Mouse (Mus musculus): Measurements from ENCODE around the gene Cyp2s1. TPM values are rescaled to one million over a fixed set of nuclear protein-coding genes. Genes with fewer than 3 reads are reported as not detected.

Gene Cyp2s1
- polyA plus RNA-seq, 1 experiment from 2014 or later = 2.6 TPM

GRCm38 (mm10) chr7:25781321-25781936 is 35.3 kb downstream of the Cyp2s1 start:
- Histone ChIP-seq H3K27ac (ENCODE audit: low read depth, low read length) (peak overlapping the region; percentile 30), H3K4me1 (replicated peaks; ENCODE audit: control insufficient read depth, insufficient read depth, low read length) (peaks cover 29% of the 10 kb centered on the region)
- ATAC-seq (replicated peaks; ENCODE audit: low FRiP score) = peak; percentile 15; the same call in 1 of the 2 replicates

GRCm38 (mm10) chr7:25780753-25781152 is 36.0 kb downstream of the Cyp2s1 start:
- H3K36me3 ChIP-seq (ENCODE audit: control insufficient read depth, insufficient read depth, low read length) = no peaks in the 10 kb centered on the region; the same call in 1 of the 2 replicates
- ATAC-seq (replicated peaks; ENCODE audit: low FRiP score) (0 out of 2 replicates have a peak, but pooled peaks have one; percentile 25), DNase-seq (ENCODE audit: low spot score) (no peak)
- no peak overlapping the region for H3K4me2 ChIP-seq
- WGBS = 50% methylated on average over 4 of the region's 4 CpGs
- no peak overlapping the region for H3K27ac ChIP-seq (ENCODE audit: low read depth, low read length)
- H3K4me1 ChIP-seq (replicated peaks; ENCODE audit: control insufficient read depth, insufficient read depth, low read length) = peaks cover 29% of the 10 kb centered on the region
- no peaks in the 10 kb centered on the region for H3K9me3 ChIP-seq (ENCODE audit: control insufficient read depth, low read length)
- no peak overlapping the region for H3K4me3 ChIP-seq (ENCODE audit: low read depth, low read length)
- no peaks in the 10 kb centered on the region for H3K27me3 ChIP-seq (replicated peaks; ENCODE audit: control insufficient read depth, insufficient read depth, low read length)
- no peak overlapping the region for H3K9ac ChIP-seq (ENCODE audit: low read depth, low read length)

More at GRCm38 (mm10) chr7:25781321-25781936, 35.3 kb downstream of the Cyp2s1 start:
- Histone ChIP-seq H3K4me2 (peak overlapping the region; percentile 67), H3K27me3 (replicated peaks; ENCODE audit: control insufficient read depth, insufficient read depth, low read length) (no peaks in the 10 kb centered on the region), H3K36me3 (ENCODE audit: control insufficient read depth, insufficient read depth, low read length) (no peaks in the 10 kb centered on the region; the same call in 1 of the 2 replicates), H3K4me3 (ENCODE audit: low read depth, low read length) (peak overlapping the region; percentile 25), H3K9ac (ENCODE audit: low read depth, low read length) (peak overlapping the region; percentile 15), H3K9me3 (ENCODE audit: control insufficient read depth, low read length) (no peaks in the 10 kb centered on the region)
- peak; percentile 52 for DNase-seq (ENCODE audit: low spot score)
- WGBS = 9% methylated on average over 29 of the region's 33 CpGs

GRCm38 (mm10) chr7:25780021-25780420 is 36.7 kb downstream of the Cyp2s1 start:
- WGBS = 84% methylated on average over 5 of the region's 5 CpGs
- H3K9me3 ChIP-seq (ENCODE audit: control insufficient read depth, low read length) = no peaks in the 10 kb centered on the region
- no peak overlapping the region for H3K9ac ChIP-seq (ENCODE audit: low read depth, low read length)
- no peak overlapping the region for H3K4me2 ChIP-seq
- no peak overlapping the region for H3K27ac ChIP-seq (ENCODE audit: low read depth, low read length)
- no peaks in the 10 kb centered on the region for H3K27me3 ChIP-seq (replicated peaks; ENCODE audit: control insufficient read depth, insufficient read depth, low read length)
- no peak overlapping the region for H3K4me3 ChIP-seq (ENCODE audit: low read depth, low read length)
- no peaks in the 10 kb centered on the region; the same call in 1 of the 2 replicates for H3K36me3 ChIP-seq (ENCODE audit: control insufficient read depth, insufficient read depth, low read length)
- ATAC-seq (replicated peaks; ENCODE audit: low FRiP score) (no peak), DNase-seq (ENCODE audit: low spot score) (no peak)
- peaks cover 29% of the 10 kb centered on the region for H3K4me1 ChIP-seq (replicated peaks; ENCODE audit: control insufficient read depth, insufficient read depth, low read length)

- Histone ChIP-seq H3K4me2 (no peak overlapping the region), H3K27ac (ENCODE audit: low read depth, low read length) (no peak overlapping the region), H3K4me1 (replicated peaks; ENCODE audit: control insufficient read depth, insufficient read depth, low read length) (no peaks in the 10 kb centered on the region; the same call in 1 of the 2 replicates), H3K9me3 (ENCODE audit: control insufficient read depth, low read length) (no peaks in the 10 kb centered on the region), H3K4me3 (ENCODE audit: low read depth, low read length) (no peak overlapping the region), H3K36me3 (ENCODE audit: control insufficient read depth, insufficient read depth, low read length) (peaks cover 9% of the 10 kb centered on the region; the same call in 1 of the 2 replicates), H3K27me3 (replicated peaks; ENCODE audit: control insufficient read depth, insufficient read depth, low read length) (no peaks in the 10 kb centered on the region), H3K9ac (ENCODE audit: low read depth, low read length) (no peak overlapping the region)
- ATAC-seq (replicated peaks; ENCODE audit: low FRiP score) (no peak), DNase-seq (ENCODE audit: low spot score) (no peak)
- 81% methylated on average over 5 of the region's 5 CpGs for WGBS
Measured at GRCm38 (mm10) chr7:25768229-25768628, 48.5 kb downstream of the Cyp2s1 start.

GRCm38 (mm10) chr7:25766108-25766507 is 50.6 kb downstream of the Cyp2s1 start:
- Histone ChIP-seq H3K4me3 (ENCODE audit: low read depth, low read length) (no peak overlapping the region), H3K27ac (ENCODE audit: low read depth, low read length) (no peak overlapping the region), H3K4me2 (no peak overlapping the region), H3K9ac (ENCODE audit: low read depth, low read length) (no peak overlapping the region), H3K36me3 (ENCODE audit: control insufficient read depth, insufficient read depth, low read length) (peaks cover 9% of the 10 kb centered on the region; the same call in 1 of the 2 replicates), H3K4me1 (replicated peaks; ENCODE audit: control insufficient read depth, insufficient read depth, low read length) (no peaks in the 10 kb centered on the region; the same call in 1 of the 2 replicates), H3K9me3 (ENCODE audit: control insufficient read depth, low read length) (no peaks in the 10 kb centered on the region), H3K27me3 (replicated peaks; ENCODE audit: control insufficient read depth, insufficient read depth, low read length) (no peaks in the 10 kb centered on the region)
- DNase-seq (ENCODE audit: low spot score) (no peak), ATAC-seq (replicated peaks; ENCODE audit: low FRiP score) (no peak)
- WGBS = 75% methylated on average over 6 of the region's 6 CpGs

GRCm38 (mm10) chr7:25764221-25764620 is 52.5 kb downstream of the Cyp2s1 start:
- no peak overlapping the region for H3K27ac ChIP-seq (ENCODE audit: low read depth, low read length)
- H3K4me1 ChIP-seq (replicated peaks; ENCODE audit: control insufficient read depth, insufficient read depth, low read length) = no peaks in the 10 kb centered on the region; the same call in 1 of the 2 replicates
- ATAC-seq (replicated peaks; ENCODE audit: low FRiP score) = no peak
- H3K27me3 ChIP-seq (replicated peaks; ENCODE audit: control insufficient read depth, insufficient read depth, low read length) = no peaks in the 10 kb centered on the region
- 52% methylated on average over 5 of the region's 5 CpGs for WGBS
- H3K4me3 ChIP-seq (ENCODE audit: low read depth, low read length) = no peak overlapping the region
- no peak overlapping the region for H3K9ac ChIP-seq (ENCODE audit: low read depth, low read length)
- no peak overlapping the region for H3K4me2 ChIP-seq
- H3K9me3 ChIP-seq (ENCODE audit: control insufficient read depth, low read length) = no peaks in the 10 kb centered on the region
- peaks cover 9% of the 10 kb centered on the region; the same call in 1 of the 2 replicates for H3K36me3 ChIP-seq (ENCODE audit: control insufficient read depth, insufficient read depth, low read length)
- no peak for DNase-seq (ENCODE audit: low spot score)

GRCm38 (mm10) chr7:25763678-25764077 is 53.0 kb downstream of the Cyp2s1 start:
- Histone ChIP-seq H3K27me3 (replicated peaks; ENCODE audit: control insufficient read depth, insufficient read depth, low read length) (no peaks in the 10 kb centered on the region), H3K4me2 (no peak overlapping the region), H3K4me3 (ENCODE audit: low read depth, low read length) (no peak overlapping the region), H3K36me3 (ENCODE audit: control insufficient read depth, insufficient read depth, low read length) (peaks cover 9% of the 10 kb centered on the region; the same call in 1 of the 2 replicates), H3K27ac (ENCODE audit: low read depth, low read length) (no peak overlapping the region), H3K9me3 (ENCODE audit: control insufficient read depth, low read length) (no peaks in the 10 kb centered on the region), H3K4me1 (replicated peaks; ENCODE audit: control insufficient read depth, insufficient read depth, low read length) (no peaks in the 10 kb centered on the region; the same call in 1 of the 2 replicates), H3K9ac (ENCODE audit: low read depth, low read length) (no peak overlapping the region)
- WGBS = 69% methylated on average over 11 of the region's 11 CpGs
- DNase-seq (ENCODE audit: low spot score) (no peak), ATAC-seq (replicated peaks; ENCODE audit: low FRiP score) (no peak)

GRCm38 (mm10) chr7:25761354-25761753 is 55.4 kb downstream of the Cyp2s1 start:
- H3K27ac ChIP-seq (ENCODE audit: low read depth, low read length) = no peak overlapping the region
- H3K9me3 ChIP-seq (ENCODE audit: control insufficient read depth, low read length) = no peaks in the 10 kb centered on the region
- 88% methylated on average over 10 of the region's 10 CpGs for WGBS
- DNase-seq (ENCODE audit: low spot score) = no peak
- no peak overlapping the region for H3K9ac ChIP-seq (ENCODE audit: low read depth, low read length)
- no peak overlapping the region for H3K4me3 ChIP-seq (ENCODE audit: low read depth, low read length)
- no peaks in the 10 kb centered on the region for H3K27me3 ChIP-seq (replicated peaks; ENCODE audit: control insufficient read depth, insufficient read depth, low read length)
- H3K4me1 ChIP-seq (replicated peaks; ENCODE audit: control insufficient read depth, insufficient read depth, low read length) = no peaks in the 10 kb centered on the region; the same call in 1 of the 2 replicates
- no peak overlapping the region for H3K4me2 ChIP-seq
- H3K36me3 ChIP-seq (ENCODE audit: control insufficient read depth, insufficient read depth, low read length) = peaks cover 3% of the 10 kb centered on the region; the same call in 1 of the 2 replicates
- no peak for ATAC-seq (replicated peaks; ENCODE audit: low FRiP score)

- H3K4me3 ChIP-seq (ENCODE audit: low read depth, low read length) = peak overlapping the region; percentile 97
- ATAC-seq (replicated peaks; ENCODE audit: low FRiP score) (peak; percentile 38), DNase-seq (ENCODE audit: low spot score) (peak; percentile 86)
- peak overlapping the region; percentile 97 for H3K27ac ChIP-seq (ENCODE audit: low read depth, low read length)
- peak overlapping the region; percentile 100 for H3K9ac ChIP-seq (ENCODE audit: low read depth, low read length)
- WGBS = 0% methylated on average over 18 of the region's 18 CpGs
- peaks cover 5% of the 10 kb centered on the region; the same call in 1 of the 2 replicates for H3K36me3 ChIP-seq (ENCODE audit: control insufficient read depth, insufficient read depth, low read length)
- H3K27me3 ChIP-seq (replicated peaks; ENCODE audit: control insufficient read depth, insufficient read depth, low read length) = no peaks in the 10 kb centered on the region
- H3K4me1 ChIP-seq (replicated peaks; ENCODE audit: control insufficient read depth, insufficient read depth, low read length) = peaks cover 18% of the 10 kb centered on the region
- H3K9me3 ChIP-seq (ENCODE audit: control insufficient read depth, low read length) = no peaks in the 10 kb centered on the region
- H3K4me2 ChIP-seq = peak overlapping the region; percentile 98
Measured at GRCm38 (mm10) chr7:25756011-25756410, 60.7 kb downstream of the Cyp2s1 start.

All from liver, embryonic 11.5 days (tissue).